Mouse (Mus musculus) adrenal gland (tissue): Measurements from ENCODE around the gene Ncf1.

ENCODE experiments used
- intact Hi-C: fragments of 180-260 bp; cut with DNase I; formaldehyde crosslinking; loops from one replicate; pipeline ENCODE4 v1.15.1; 2025

Gene Ncf1

GRCm38 (mm10) chr5:134214021-134214806 is 15.2 kb downstream of the Ncf1 start:
- intact Hi-C loops = no loop called here

GRCm38 (mm10) chr5:134209931-134210554 is 19.4 kb downstream of the Ncf1 start:
- intact Hi-C loops = no loop called here

GRCm38 (mm10) chr5:134206721-134207120 is 22.7 kb downstream of the Ncf1 start:
- intact Hi-C loops = no loop called here

- intact Hi-C loops = loop anchor here (5.0 kb wide), 1 partner anchor 39 kb away; no protein-coding TSS in a partner anchor
These were observed 35.8 kb downstream of the Ncf1 start for GRCm38 (mm10) chr5:134193664-134194063.

GRCm38 (mm10) chr5:134188571-134188970 is 40.9 kb downstream of the Ncf1 start:
- intact Hi-C loops = no loop called here

GRCm38 (mm10) chr5:134186961-134187731 is 42.3 kb downstream of the Ncf1 start:
- intact Hi-C loops = loop anchor here (2.0 kb wide), 1 partner anchor 158 kb away; no protein-coding TSS in a partner anchor

GRCm38 (mm10) chr5:134186059-134186458 is 43.4 kb downstream of the Ncf1 start:
- intact Hi-C loops = loop anchor here (2.0 kb wide), 1 partner anchor 159 kb away; no protein-coding TSS in a partner anchor

- intact Hi-C loops = loop anchor here (5.0 kb wide), 1 partner anchor 303 kb away; no protein-coding TSS in a partner anchor
These were observed 45.3 kb downstream of the Ncf1 start, which contains the start of gene Gtf2ird2 for GRCm38 (mm10) chr5:134183880-134184808. TSS of gene Gtf2ird2 (plus strand) at chr5:134184019.

GRCm38 (mm10) chr5:134183162-134183561 is 46.3 kb downstream of the Ncf1 start:
- intact Hi-C loops = loop anchor here (5.0 kb wide), 1 partner anchor 304 kb away; no protein-coding TSS in a partner anchor

- intact Hi-C loops = loop anchor here (5.0 kb wide), 1 partner anchor 305 kb away; no protein-coding TSS in a partner anchor
These were observed 46.7 kb downstream of the Ncf1 start for GRCm38 (mm10) chr5:134182735-134183134.

GRCm38 (mm10) chr5:134182172-134182571 is 47.3 kb downstream of the Ncf1 start:
- intact Hi-C loops = loop anchor here (5.0 kb wide), 1 partner anchor 305 kb away; no protein-coding TSS in a partner anchor

- intact Hi-C loops = loop anchor here (2.0 to 5.0 kb wide), 2 partner anchors 163 to 307 kb away; no protein-coding TSS in a partner anchor
These were observed 49.6 kb downstream of the Ncf1 start for GRCm38 (mm10) chr5:134179871-134180270.

- intact Hi-C loops = no loop called here
These were observed 50.9 kb downstream of the Ncf1 start for GRCm38 (mm10) chr5:134178536-134178935.

- intact Hi-C loops = no loop called here
These were observed 53.1 kb downstream of the Ncf1 start, which contains the start of gene Rcc1l for GRCm38 (mm10) chr5:134176169-134176881. TSS of gene Rcc1l (minus strand) at chr5:134176774.

GRCm38 (mm10) chr5:134175696-134176095 is 53.7 kb downstream of the Ncf1 start:
- intact Hi-C loops = no loop called here

GRCm38 (mm10) chr5:134173206-134173605 is 56.2 kb downstream of the Ncf1 start:
- intact Hi-C loops = no loop called here

GRCm38 (mm10) chr5:134170167-134170566 is 59.3 kb downstream of the Ncf1 start:
- intact Hi-C loops = no loop called here
